Comparison of ENCODE assay signal across 30 mouse cellular contexts in genomic region chr9:47516238-47516637, GRCm38 (mm10). TPM values are rescaled to one million over a fixed set of nuclear protein-coding genes. Genes with fewer than 3 reads are reported as not detected.
DNase-seq lines count a peak whose midpoint lies in the region; ATAC-seq and TF ChIP-seq lines count a peak whose summit lies in the region.
"Had no signal": no experiment of that assay in that cellular context is flagged by ENCODE, and none has a peak within 500 bp of the region (broad histone marks: within the 10 kb centered on the region; RNA-seq: fewer than 3 reads in every experiment).

No protein-coding gene starts in this region.

- WGBS in heart, embryonic 10.5 days = 61% methylated on average over 4 of the region's 4 CpGs
- WGBS in liver, postnatal 0 days (ENCODE audit: insufficient replicate concordance) = 25% methylated on average over 4 of the region's 4 CpGs
- WGBS in liver, embryonic 12.5 days (ENCODE audit: insufficient replicate concordance) = 37% methylated on average over 4 of the region's 4 CpGs
- WGBS in hindbrain, embryonic 10.5 days = 56% methylated on average over 4 of the region's 4 CpGs

- intact Hi-C loops in heart, postnatal 25 days (cut with DNase I) = no loop called here

- H3K27me3 ChIP-seq in heart, embryonic 10.5 days (ENCODE audit: insufficient read depth, poor library complexity, severe bottlenecking) = peaks cover 21% of the 10 kb centered on the region
- H3K27me3 ChIP-seq in liver, postnatal 0 days (ENCODE audit: insufficient read depth, low read length) = no peaks in the 10 kb centered on the region
- peaks cover 8% of the 10 kb centered on the region; the same call in 1 of the 2 replicates for H3K27me3 ChIP-seq in liver, embryonic 12.5 days (replicated peaks)
- H3K27me3 ChIP-seq in hindbrain, embryonic 10.5 days (ENCODE audit: insufficient read depth, poor library complexity, severe bottlenecking) = peaks cover 7% of the 10 kb centered on the region; the same call in 1 of the 2 replicates
- H3K27me3 ChIP-seq: CH12.LX; embryonic facial prominence, embryonic 15.5 days; forebrain, embryonic 12.5 days; forebrain, embryonic 15.5 days had no signal

- no peak for TF ChIP-seq EP300 in liver, postnatal 0 days (IDR thresholded peaks at IDR 0.05; ENCODE audit: low read depth)

- H3K36me3 ChIP-seq in heart, embryonic 10.5 days = no peaks in the 10 kb centered on the region
- no peaks in the 10 kb centered on the region for H3K36me3 ChIP-seq in liver, postnatal 0 days (replicated peaks; ENCODE audit: insufficient read depth, low read length)
- H3K36me3 ChIP-seq in liver, embryonic 12.5 days = no peaks in the 10 kb centered on the region
- H3K36me3 ChIP-seq in hindbrain, embryonic 10.5 days = no peaks in the 10 kb centered on the region
- H3K36me3 ChIP-seq: embryonic facial prominence, embryonic 12.5 days; embryonic facial prominence, embryonic 15.5 days; forebrain, embryonic 12.5 days; forebrain, embryonic 15.5 days; G1E; heart, embryonic 13.5 days had no signal

- H3K27ac ChIP-seq in heart, embryonic 10.5 days = no peak overlapping the region
- H3K27ac ChIP-seq in liver, postnatal 0 days (ENCODE audit: low read depth) = no peak overlapping the region
- no peak overlapping the region for H3K27ac ChIP-seq in liver, embryonic 12.5 days
- H3K27ac ChIP-seq in hindbrain, embryonic 10.5 days = no peak overlapping the region
- H3K27ac ChIP-seq: embryonic facial prominence, embryonic 12.5 days; embryonic facial prominence, embryonic 15.5 days; forebrain, embryonic 12.5 days; forebrain, embryonic 15.5 days; heart, embryonic 13.5 days; hindbrain, embryonic 14.5 days; hindbrain, postnatal 0 days had no signal

- H3K4me3 ChIP-seq in heart, embryonic 10.5 days = no peak overlapping the region
- H3K4me3 ChIP-seq in liver, postnatal 0 days (ENCODE audit: low read depth, low read length) = no peak overlapping the region
- no peak overlapping the region for H3K4me3 ChIP-seq in liver, embryonic 12.5 days
- no peak overlapping the region for H3K4me3 ChIP-seq in hindbrain, embryonic 10.5 days
- H3K4me3 ChIP-seq: embryonic facial prominence, embryonic 12.5 days; embryonic facial prominence, embryonic 15.5 days; forebrain, embryonic 12.5 days; forebrain, embryonic 15.5 days; heart, embryonic 13.5 days had no signal

- no peak for TF ChIP-seq CTCF in liver, postnatal 0 days (IDR thresholded peaks at IDR 0.05; ENCODE audit: low read depth)

- no peaks in the 10 kb centered on the region for H3K9me3 ChIP-seq in heart, embryonic 10.5 days
- no peaks in the 10 kb centered on the region for H3K9me3 ChIP-seq in liver, postnatal 0 days (ENCODE audit: low read length)
- no peaks in the 10 kb centered on the region for H3K9me3 ChIP-seq in liver, embryonic 12.5 days (replicated peaks)
- no peaks in the 10 kb centered on the region for H3K9me3 ChIP-seq in hindbrain, embryonic 10.5 days
- H3K9me3 ChIP-seq: embryonic facial prominence, embryonic 12.5 days; embryonic facial prominence, embryonic 15.5 days; forebrain, embryonic 12.5 days; forebrain, embryonic 15.5 days; G1E; heart, embryonic 13.5 days had no signal

- H3K4me2 ChIP-seq in liver, postnatal 0 days (ENCODE audit: low read depth, low read length) = no peak overlapping the region
- H3K4me2 ChIP-seq in liver, embryonic 12.5 days = no peak overlapping the region
- H3K4me2 ChIP-seq: embryonic facial prominence, embryonic 12.5 days; embryonic facial prominence, embryonic 15.5 days; forebrain, embryonic 12.5 days; forebrain, embryonic 15.5 days; heart, embryonic 13.5 days; hindbrain, embryonic 14.5 days had no signal

- ATAC-seq in liver, postnatal 0 days = no peak
- no peak for ATAC-seq in liver, embryonic 12.5 days
- ATAC-seq: forebrain, embryonic 15.5 days; hindbrain, postnatal 0 days; inflammation-experienced regulatory T-cells, adult 6 months; intestine, embryonic 16.5 days; Patski had no signal

- peak; percentile 20 for DNase-seq in adrenal gland, postnatal 10 days
- no peak for DNase-seq in adrenal gland, postnatal 25 days
- DNase-seq in heart, embryonic 10.5 days (ENCODE audit: low spot score) = peak; percentile 30
- DNase-seq in heart, postnatal 25 days (ENCODE audit: low spot score) = no peak
- DNase-seq in liver, postnatal 0 days = peak; percentile 16
- peak; percentile 65 for DNase-seq in fat pad, adult 2 months (ENCODE audit: extremely low read depth, low read depth, low spot score)
- DNase-seq in hindbrain, embryonic 10.5 days (ENCODE audit: low spot score) = no peak
- DNase-seq: B cell, adult 2 months; cerebellum, adult 11 months; cerebellum, adult 2 months; cerebellum, adult 9-11 months; cerebellum, postnatal 25 days; gastrocnemius, postnatal 10 days; gastrocnemius, postnatal 36 days; heart, adult 18-20 months; heart, postnatal 14 days; kidney, adult 18-20 months had no signal

- no peaks in the 10 kb centered on the region for H3K4me1 ChIP-seq in heart, embryonic 10.5 days
- H3K4me1 ChIP-seq in liver, postnatal 0 days (ENCODE audit: insufficient read depth) = no peaks in the 10 kb centered on the region
- H3K4me1 ChIP-seq in liver, embryonic 12.5 days = no peaks in the 10 kb centered on the region
- peaks cover 3% of the 10 kb centered on the region; the same call in 1 of the 2 replicates for H3K4me1 ChIP-seq in hindbrain, embryonic 10.5 days (replicated peaks)
- H3K4me1 ChIP-seq: embryonic facial prominence, embryonic 12.5 days; embryonic facial prominence, embryonic 15.5 days; heart, embryonic 13.5 days had no signal

- H3K9ac ChIP-seq in liver, postnatal 0 days (replicated peaks) = no peak overlapping the region
- no peak overlapping the region for H3K9ac ChIP-seq in liver, embryonic 12.5 days
- H3K9ac ChIP-seq: embryonic facial prominence, embryonic 12.5 days; embryonic facial prominence, embryonic 15.5 days; forebrain, embryonic 12.5 days; forebrain, embryonic 15.5 days; heart, embryonic 13.5 days; hindbrain, embryonic 14.5 days had no signal

RNA-seq across cellular contexts. Expression of gene Cadm1, which starts 13.7 kb away (rescaled TPM):
- 10 to 100 TPM; 32.0 to 39.5 TPM for total RNA-seq in adrenal gland, postnatal 10 days (2021)
- 27.5 and 35.6 TPM in 2 replicates for total RNA-seq in adrenal gland, postnatal 25 days (2021)
- 44.7 and 68.4 TPM in 2 replicates for polyA plus RNA-seq in heart, embryonic 10.5 days (2016; fragmentation: Nextera tagmentation; extraction: Ambion mirVana)
- total RNA-seq in heart, postnatal 25 days (2021) = 1 to 10 TPM; 1.9 to 2.1 TPM
- polyA plus RNA-seq in liver, postnatal 0 days (2015; fragmentation: Nextera tagmentation; extraction: Ambion mirVana) = 12.5 and 13.6 TPM in 2 replicates
- 10.1 and 10.4 TPM in 2 replicates for polyA plus RNA-seq in liver, embryonic 12.5 days (2016; fragmentation: Nextera tagmentation; extraction: Ambion mirVana)
- 111 and 168 TPM in 2 replicates for polyA plus RNA-seq in hindbrain, embryonic 10.5 days (2016; fragmentation: Nextera tagmentation; extraction: Ambion mirVana)
- total RNA-seq: CH12.LX had no signal
- polyA plus RNA-seq: G1E had no signal

Comparison
In these comparisons a context has a peak if more than half of its experiments do, and no peak if none do; other contexts are left out.
1. DNase-seq: peak in adrenal gland, postnatal 10 days (single experiment), heart, embryonic 10.5 days (single experiment), liver, postnatal 0 days (single experiment) and fat pad, adult 2 months (single experiment); none in adrenal gland, postnatal 25 days (single experiment), heart, postnatal 25 days (single experiment) and hindbrain, embryonic 10.5 days (single experiment).